Mouse (Mus musculus): ENCODE measurements at regions not wholly inside any gene's neighbourhood (a gene's known extent, or its start where the extent isn't known, plus 50 kb on each side); places are given as distances from the start of the nearest gene placed in this dataset.
A peak's percentile ranks its signal among the peaks of the same experiment; 100 is the strongest.

DNA sequence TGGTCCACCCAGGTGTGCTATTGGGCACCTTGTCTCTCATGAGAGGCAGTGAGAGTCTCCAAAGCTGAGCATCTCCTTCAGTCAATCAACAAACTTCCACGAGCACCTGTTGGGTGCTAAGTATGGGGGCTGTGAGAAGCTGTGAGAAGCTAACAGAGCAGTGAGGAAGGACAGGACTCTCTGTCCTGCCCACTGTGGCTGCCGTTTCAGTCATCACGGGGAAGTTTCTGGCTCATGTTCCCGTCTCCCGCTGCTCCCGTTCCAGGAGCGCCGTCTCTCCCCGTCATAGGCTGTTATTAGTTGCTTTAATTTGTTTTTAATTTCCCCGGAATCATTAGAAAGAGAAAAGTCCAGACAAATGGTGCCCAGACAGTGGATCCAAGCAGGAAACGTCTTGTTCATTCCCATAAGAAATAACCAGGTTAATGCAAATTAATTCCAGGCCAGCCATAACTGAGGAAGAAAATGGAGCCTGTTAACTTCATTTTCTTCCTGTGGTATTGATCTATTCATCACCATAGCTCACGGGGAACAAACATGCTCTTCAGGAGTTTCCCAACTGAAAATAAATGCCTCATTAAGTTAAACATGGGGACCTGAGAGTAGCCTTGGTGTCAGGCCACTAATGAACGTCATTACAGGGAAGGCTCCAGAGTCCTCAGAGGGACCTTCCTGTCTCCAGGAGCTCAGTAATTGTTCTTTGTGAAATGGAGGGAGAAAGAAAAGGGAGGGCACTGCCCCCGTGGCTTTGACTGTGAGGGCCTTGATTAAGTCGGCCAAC, 70.3 kb downstream of the Matn1 start:
- no peak overlapping the region for H3K4me3 ChIP-seq
- peak; percentile 48 for DNase-seq (ENCODE audit: low spot score)
- no peaks in the 10 kb centered on the region for H3K9me3 ChIP-seq (replicated peaks)
- H3K27me3 ChIP-seq (ENCODE audit: low read depth, poor library complexity, severe bottlenecking), result no peaks in the 10 kb centered on the region
- H3K36me3 ChIP-seq, result no peaks in the 10 kb centered on the region
- H3K27ac ChIP-seq, result peak overlapping the region; percentile 89
- WGBS, result 38% methylated on average over 15 of the region's 15 CpGs
- H3K4me1 ChIP-seq, result peaks cover 52% of the 10 kb centered on the region

DNA sequence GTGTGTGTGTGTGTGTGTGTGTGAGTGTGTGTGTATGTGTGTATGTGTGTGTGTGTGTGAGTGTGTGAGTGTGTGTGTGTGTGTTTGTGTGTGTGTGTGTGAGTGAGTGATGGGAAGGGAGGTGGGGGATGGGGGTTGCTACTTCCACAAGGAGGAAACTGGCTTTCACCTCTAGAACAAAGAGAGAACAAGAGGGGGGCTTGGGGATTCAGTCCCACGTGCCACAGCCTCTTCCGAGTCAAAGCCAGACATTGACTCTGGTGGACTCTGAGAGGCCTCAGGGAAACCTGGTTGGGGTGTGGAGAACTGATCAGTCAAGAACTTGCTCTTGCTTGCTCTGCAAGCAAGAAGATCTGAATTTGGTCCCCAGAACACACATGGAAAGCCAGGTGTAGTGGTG, 71.0 kb downstream of the Matn1 start:
- WGBS, result 45% methylated on average over 2 of the region's 2 CpGs
- DNase-seq (ENCODE audit: low spot score), result peak; percentile 45
- Histone ChIP-seq H3K27me3 (ENCODE audit: low read depth, poor library complexity, severe bottlenecking) (no peaks in the 10 kb centered on the region), H3K4me3 (no peak overlapping the region), H3K36me3 (no peaks in the 10 kb centered on the region), H3K27ac (peak overlapping the region; percentile 89), H3K9me3 (replicated peaks) (no peaks in the 10 kb centered on the region), H3K4me1 (peaks cover 49% of the 10 kb centered on the region)

DNA sequence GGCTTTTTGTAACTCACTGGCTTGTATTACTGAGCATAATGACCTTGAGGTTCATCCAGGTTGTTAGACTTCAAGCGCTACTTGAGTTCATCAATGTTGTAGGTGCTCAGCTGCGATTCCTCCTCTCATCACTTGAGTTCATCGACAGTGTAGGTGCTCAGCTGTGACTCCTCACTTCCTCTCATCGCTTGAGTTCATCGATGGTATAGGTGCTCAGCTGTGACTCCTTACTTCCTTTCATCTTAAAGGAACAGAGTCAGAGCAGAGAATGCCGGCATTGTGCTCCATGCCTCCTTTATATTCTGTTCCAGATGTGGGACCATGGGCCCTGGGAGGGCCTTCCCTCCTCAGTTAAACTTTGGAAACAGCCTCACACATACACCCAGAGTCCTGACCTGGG, 79.4 kb downstream of the Matn1 start:
- no peak for DNase-seq (ENCODE audit: low spot score)
- Histone ChIP-seq H3K4me3 (no peak overlapping the region), H3K9me3 (replicated peaks) (no peaks in the 10 kb centered on the region), H3K4me1 (peaks cover 13% of the 10 kb centered on the region; the same call in 1 of the 2 replicates), H3K27ac (peak overlapping the region; percentile 7; the same call in 1 of the 2 replicates), H3K36me3 (no peaks in the 10 kb centered on the region), H3K27me3 (ENCODE audit: low read depth, poor library complexity, severe bottlenecking) (no peaks in the 10 kb centered on the region)
- 57% methylated on average over 6 of the region's 6 CpGs for WGBS

DNA sequence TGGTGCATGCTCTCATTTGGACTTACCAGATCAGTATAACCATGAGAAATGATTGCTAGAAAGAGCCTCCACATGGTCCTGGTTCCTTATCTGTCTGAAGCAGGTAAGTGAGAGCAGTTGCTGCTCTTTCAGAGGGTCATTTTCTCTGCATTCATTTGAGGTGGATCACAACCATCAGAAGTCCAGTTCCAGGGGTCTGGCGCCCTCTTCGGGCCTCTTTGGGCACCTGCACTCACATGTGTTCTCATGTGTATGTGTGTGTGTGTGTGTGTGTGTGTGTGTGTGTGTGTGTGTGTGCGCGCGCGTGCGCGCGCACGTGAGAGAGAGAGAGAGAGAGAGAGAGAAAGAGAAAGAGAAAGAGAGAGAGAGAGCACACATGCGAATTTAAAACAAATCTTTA, 92.1 kb downstream of the Matn1 start:
- H3K4me1 ChIP-seq, result peaks cover 11% of the 10 kb centered on the region
- 0 out of 2 replicates have a peak, but pooled peaks cover 5% of the 10 kb centered on the region for H3K27me3 ChIP-seq (ENCODE audit: low read depth, poor library complexity, severe bottlenecking)
- H3K27ac ChIP-seq, result no peak overlapping the region
- H3K9me3 ChIP-seq (replicated peaks), result no peaks in the 10 kb centered on the region
- WGBS, result 89% methylated on average over 11 of the region's 11 CpGs
- H3K4me3 ChIP-seq, result no peak overlapping the region
- no peak for DNase-seq (ENCODE audit: low spot score)
- H3K36me3 ChIP-seq, result no peaks in the 10 kb centered on the region

DNA sequence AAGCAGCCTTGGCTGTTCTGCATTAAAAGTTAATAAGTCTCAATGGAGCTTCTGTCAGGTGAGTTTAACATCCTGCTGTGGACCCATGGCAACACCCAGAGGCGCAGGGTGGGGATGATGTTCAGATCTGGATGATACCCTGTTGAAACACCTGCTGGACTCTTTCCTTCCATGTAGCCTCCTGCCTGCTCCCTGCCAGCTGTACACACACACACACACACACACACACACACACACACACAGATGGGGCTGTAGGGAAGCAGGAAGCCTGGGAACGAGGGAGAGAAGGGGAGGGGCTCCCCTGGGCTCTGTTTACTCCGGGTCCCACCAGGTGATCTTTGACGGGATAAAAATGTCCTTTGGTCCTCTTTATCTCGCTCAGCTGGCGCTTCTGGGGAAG, 93.0 kb downstream of the Matn1 start:
- H3K9me3 ChIP-seq (replicated peaks), result no peaks in the 10 kb centered on the region
- no peaks in the 10 kb centered on the region for H3K36me3 ChIP-seq
- no peak for DNase-seq (ENCODE audit: low spot score)
- H3K4me1 ChIP-seq, result peaks cover 11% of the 10 kb centered on the region
- no peak overlapping the region for H3K4me3 ChIP-seq
- 0 out of 2 replicates have a peak, but pooled peaks cover 5% of the 10 kb centered on the region for H3K27me3 ChIP-seq (ENCODE audit: low read depth, poor library complexity, severe bottlenecking)
- H3K27ac ChIP-seq, result no peak overlapping the region
- WGBS, result 20% methylated on average over 6 of the region's 6 CpGs

DNA sequence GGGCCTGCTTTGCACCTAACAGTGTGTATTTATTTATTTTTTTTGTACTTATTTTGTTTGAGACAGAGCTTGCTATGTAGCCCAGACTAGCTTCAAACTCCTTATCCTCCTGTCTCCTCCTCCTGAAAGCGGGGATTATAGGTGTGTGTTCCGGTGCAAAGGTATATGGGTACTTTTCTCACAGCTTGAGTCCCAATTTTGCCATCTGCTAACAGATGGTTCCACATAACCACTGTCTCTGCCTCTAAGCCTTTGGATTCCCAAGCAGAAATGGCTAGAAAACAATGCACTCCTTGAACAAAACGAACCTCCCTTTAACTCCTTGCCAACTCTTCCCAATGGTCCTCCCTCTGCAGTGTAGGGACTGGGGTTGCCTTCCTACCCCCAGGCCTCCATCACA, 95.5 kb downstream of the Matn1 start:
- 89% methylated on average over 3 of the region's 3 CpGs for WGBS
- DNase-seq (ENCODE audit: low spot score), result no peak
- H3K27me3 ChIP-seq (ENCODE audit: low read depth, poor library complexity, severe bottlenecking), result 0 out of 2 replicates have a peak, but pooled peaks cover 5% of the 10 kb centered on the region
- H3K27ac ChIP-seq, result no peak overlapping the region
- H3K4me1 ChIP-seq, result peaks cover 11% of the 10 kb centered on the region
- H3K36me3 ChIP-seq, result no peaks in the 10 kb centered on the region
- no peak overlapping the region for H3K4me3 ChIP-seq
- no peaks in the 10 kb centered on the region for H3K9me3 ChIP-seq (replicated peaks)

DNA sequence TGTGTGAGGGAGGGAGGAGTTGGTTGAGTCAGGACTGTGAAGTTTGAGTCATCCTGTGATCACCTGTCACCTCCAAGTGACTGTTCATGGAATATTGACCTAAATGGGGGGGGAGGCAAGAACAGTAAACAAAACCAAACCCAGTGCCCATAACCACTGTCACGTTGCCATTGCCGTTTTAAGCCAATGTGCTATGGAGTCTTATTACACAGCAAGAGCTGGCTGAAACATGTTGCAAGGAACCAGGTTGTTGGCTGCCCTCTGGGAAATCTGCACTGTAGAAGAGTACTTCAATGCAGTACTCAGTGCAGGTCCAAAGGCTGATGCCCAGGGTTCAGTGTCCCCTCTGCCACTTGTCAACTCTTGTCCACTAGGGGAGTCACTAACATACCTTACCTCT, 97.0 kb downstream of the Matn1 start:
- WGBS, result 81% methylated on average over 2 of the region's 2 CpGs
- no peak overlapping the region for H3K4me3 ChIP-seq
- peaks cover under 1% of the 10 kb centered on the region; the same call in 1 of the 2 replicates for H3K27me3 ChIP-seq (ENCODE audit: low read depth, poor library complexity, severe bottlenecking)
- DNase-seq (ENCODE audit: low spot score), result no peak
- no peak overlapping the region for H3K27ac ChIP-seq
- peaks cover 11% of the 10 kb centered on the region for H3K4me1 ChIP-seq
- H3K36me3 ChIP-seq, result no peaks in the 10 kb centered on the region
- no peaks in the 10 kb centered on the region for H3K9me3 ChIP-seq (replicated peaks)

DNA sequence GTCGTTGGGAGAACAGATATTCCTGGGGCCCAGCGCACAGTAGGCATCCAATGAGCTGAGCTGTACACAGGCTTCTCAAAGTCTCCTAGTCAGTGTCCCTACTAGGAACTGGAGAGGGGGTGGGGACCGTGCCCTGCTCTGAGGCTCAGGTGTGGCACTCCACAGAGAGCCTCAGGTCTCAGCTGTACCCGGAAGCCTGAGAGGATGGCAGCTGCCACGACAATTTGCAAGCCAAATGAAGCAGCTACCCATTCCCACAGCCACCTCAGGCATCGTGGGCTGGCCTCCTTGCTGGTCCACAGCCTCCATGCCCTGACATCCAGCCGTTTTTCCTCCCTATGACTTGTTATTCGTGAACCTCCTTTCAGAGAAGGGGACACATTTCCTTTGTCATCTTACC, 101.9 kb downstream of the Matn1 start:
- no peaks in the 10 kb centered on the region for H3K9me3 ChIP-seq (replicated peaks)
- no peak overlapping the region for H3K27ac ChIP-seq
- H3K27me3 ChIP-seq (ENCODE audit: low read depth, poor library complexity, severe bottlenecking), result peaks cover 7% of the 10 kb centered on the region; the same call in 1 of the 2 replicates
- peaks cover 8% of the 10 kb centered on the region for H3K4me1 ChIP-seq
- H3K4me3 ChIP-seq, result no peak overlapping the region
- H3K36me3 ChIP-seq, result no peaks in the 10 kb centered on the region
- DNase-seq (ENCODE audit: low spot score), result no peak
- 49% methylated on average over 8 of the region's 8 CpGs for WGBS

DNA sequence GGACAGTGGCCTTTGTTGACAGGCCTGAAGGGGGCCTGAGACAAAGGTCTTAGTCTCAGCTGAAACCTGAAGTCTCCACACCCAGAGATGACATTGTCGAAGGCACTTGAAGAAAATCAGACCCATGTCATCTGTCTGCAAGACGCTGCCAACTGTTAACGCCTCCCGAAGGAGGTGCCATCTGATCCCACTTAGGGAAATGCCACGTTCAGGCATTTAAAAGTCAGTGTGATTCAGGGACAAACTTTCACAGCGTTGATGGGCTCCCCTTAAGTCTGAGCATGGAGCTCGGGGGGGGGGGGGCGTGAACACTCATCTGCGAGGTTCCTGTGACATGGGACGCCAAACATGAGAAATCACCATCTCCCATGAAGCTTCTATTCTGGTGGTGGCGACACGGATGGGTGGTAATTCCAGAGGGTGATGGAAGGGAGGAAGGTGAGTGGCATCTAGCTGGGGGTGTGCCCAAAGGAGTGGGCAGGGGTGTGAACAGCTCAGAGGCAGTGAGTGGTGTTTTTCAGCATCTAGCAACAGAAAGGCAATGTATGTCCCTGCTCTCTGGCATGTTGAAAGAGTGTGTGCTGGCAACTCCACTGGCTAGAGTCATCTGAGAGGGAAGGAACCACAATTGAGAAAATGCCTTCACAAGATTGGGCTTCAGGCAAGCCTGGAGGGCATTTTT, 102.9 kb downstream of the Matn1 start:
- 48% methylated on average over 12 of the region's 12 CpGs for WGBS
- no peak overlapping the region for H3K4me3 ChIP-seq
- peaks cover 7% of the 10 kb centered on the region; the same call in 1 of the 2 replicates for H3K27me3 ChIP-seq (ENCODE audit: low read depth, poor library complexity, severe bottlenecking)
- H3K9me3 ChIP-seq (replicated peaks), result no peaks in the 10 kb centered on the region
- DNase-seq (ENCODE audit: low spot score), result no peak
- no peaks in the 10 kb centered on the region for H3K36me3 ChIP-seq
- H3K4me1 ChIP-seq, result peaks cover 8% of the 10 kb centered on the region
- no peak overlapping the region for H3K27ac ChIP-seq

DNA sequence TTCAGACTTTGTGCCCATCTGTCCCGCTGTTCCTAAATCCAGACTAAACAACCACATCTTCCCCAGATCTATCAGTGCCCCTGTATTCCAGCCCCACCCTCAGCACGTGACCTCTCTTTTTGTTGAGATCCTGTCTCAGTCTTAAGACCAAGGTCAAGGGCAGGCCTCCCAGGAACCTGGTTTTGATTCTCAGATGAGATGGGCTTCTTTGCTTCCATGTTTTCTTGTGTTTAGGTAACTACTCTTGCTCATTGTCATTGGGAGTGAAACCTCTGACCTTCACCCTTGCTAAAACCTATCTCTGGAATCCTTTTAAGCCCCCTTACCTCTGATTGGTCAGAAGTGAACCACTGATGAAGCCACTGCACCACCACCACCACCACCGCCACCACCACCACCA, 112.1 kb downstream of the Matn1 start:
- 82% methylated on average over 3 of the region's 3 CpGs for WGBS
- peaks cover 22% of the 10 kb centered on the region for H3K4me1 ChIP-seq
- no peaks in the 10 kb centered on the region for H3K27me3 ChIP-seq (ENCODE audit: low read depth, poor library complexity, severe bottlenecking)
- H3K9me3 ChIP-seq (replicated peaks), result no peaks in the 10 kb centered on the region
- no peak for DNase-seq (ENCODE audit: low spot score)
- no peaks in the 10 kb centered on the region for H3K36me3 ChIP-seq
- H3K4me3 ChIP-seq, result no peak overlapping the region
- no peak overlapping the region for H3K27ac ChIP-seq

DNA sequence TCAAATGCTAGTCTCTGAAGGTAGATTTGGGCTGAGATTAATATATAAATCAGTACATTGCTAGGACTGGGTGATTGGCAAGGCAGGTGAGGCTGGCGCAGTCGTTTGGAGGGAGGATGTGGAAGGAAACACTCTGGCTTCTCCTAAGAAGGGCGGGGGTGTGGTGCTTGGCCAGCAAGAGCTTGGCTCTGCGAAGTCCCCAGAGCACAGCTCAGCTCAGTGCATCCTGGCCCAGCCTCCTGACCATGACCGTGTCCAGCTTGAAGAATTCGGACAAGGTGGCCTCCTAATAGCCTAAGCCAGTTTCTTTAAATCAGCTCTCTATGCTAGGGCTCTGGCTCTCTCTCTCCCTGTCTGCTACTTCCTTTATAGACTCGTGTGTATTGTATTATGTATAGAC, 115.4 kb downstream of the Matn1 start:
- no peaks in the 10 kb centered on the region for H3K9me3 ChIP-seq (replicated peaks)
- H3K4me1 ChIP-seq, result peaks cover 31% of the 10 kb centered on the region
- 0 out of 2 replicates have a peak, but pooled peaks cover 7% of the 10 kb centered on the region for H3K27me3 ChIP-seq (ENCODE audit: low read depth, poor library complexity, severe bottlenecking)
- no peak overlapping the region for H3K4me3 ChIP-seq
- no peaks in the 10 kb centered on the region for H3K36me3 ChIP-seq
- H3K27ac ChIP-seq, result no peak overlapping the region
- no peak for DNase-seq (ENCODE audit: low spot score)
- 80% methylated on average over 7 of the region's 7 CpGs for WGBS

DNA sequence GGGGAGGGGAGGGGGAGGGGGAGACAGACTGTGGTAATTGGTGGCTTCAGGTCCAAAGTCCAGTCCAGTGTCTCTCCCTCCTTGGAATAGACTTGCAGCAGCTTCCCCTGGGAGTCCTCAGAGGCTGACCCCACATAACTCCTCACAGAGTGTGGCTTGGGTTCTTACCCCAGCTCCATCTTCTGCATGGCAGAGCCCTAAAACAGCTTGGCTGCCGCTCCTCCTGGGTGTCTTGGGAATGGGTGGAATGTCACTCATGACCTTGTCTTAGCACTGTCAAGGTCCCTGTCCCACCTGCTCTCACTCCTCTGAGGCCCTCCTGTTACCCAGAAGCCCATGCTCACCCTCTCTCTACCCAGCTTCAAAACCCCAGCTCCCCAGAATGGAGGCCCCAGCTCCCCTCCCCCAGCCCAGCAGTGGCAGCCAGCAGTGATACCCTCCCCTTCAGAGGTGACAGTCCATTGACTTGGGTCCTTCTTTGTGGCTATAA, 116.1 kb downstream of the Matn1 start:
- DNase-seq (ENCODE audit: low spot score), result no peak
- Histone ChIP-seq H3K27me3 (ENCODE audit: low read depth, poor library complexity, severe bottlenecking) (0 out of 2 replicates have a peak, but pooled peaks cover 7% of the 10 kb centered on the region), H3K4me1 (peaks cover 31% of the 10 kb centered on the region), H3K9me3 (replicated peaks) (no peaks in the 10 kb centered on the region), H3K27ac (no peak overlapping the region), H3K36me3 (no peaks in the 10 kb centered on the region), H3K4me3 (no peak overlapping the region)
- 45% methylated on average over 1 of the region's 1 CpGs for WGBS

DNA sequence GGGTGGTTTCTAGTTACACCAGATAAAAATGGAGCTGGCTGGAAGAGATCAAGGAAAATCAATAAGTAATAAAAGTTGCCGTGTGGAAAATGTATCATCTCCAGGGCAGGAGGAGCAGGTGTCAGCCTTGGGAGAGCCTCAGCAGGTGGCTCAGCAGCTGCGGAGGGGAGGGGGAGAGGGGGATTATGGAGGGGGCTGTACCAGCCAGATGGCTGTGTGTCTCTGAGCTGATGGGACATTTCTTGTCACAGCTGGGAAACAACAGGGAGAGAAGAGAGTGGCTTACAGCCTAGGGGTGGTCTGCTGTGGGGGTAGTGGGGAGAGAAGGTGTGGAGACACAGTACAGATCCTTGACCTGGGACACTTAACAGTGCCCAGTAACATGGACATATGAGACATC, 116.5 kb downstream of the Matn1 start:
- no peak for DNase-seq (ENCODE audit: low spot score)
- 7% methylated on average over 2 of the region's 2 CpGs for WGBS
- H3K9me3 ChIP-seq (replicated peaks), result no peaks in the 10 kb centered on the region
- H3K27ac ChIP-seq, result no peak overlapping the region
- H3K4me1 ChIP-seq, result peaks cover 33% of the 10 kb centered on the region
- 0 out of 2 replicates have a peak, but pooled peaks cover 7% of the 10 kb centered on the region for H3K27me3 ChIP-seq (ENCODE audit: low read depth, poor library complexity, severe bottlenecking)
- H3K36me3 ChIP-seq, result no peaks in the 10 kb centered on the region
- no peak overlapping the region for H3K4me3 ChIP-seq

All from limb, embryonic 10.5 days (tissue).